Mouse (Mus musculus) gastrocnemius, adult 8-10 months (tissue): ENCODE measurements around the gene Cd52. TPM values are rescaled to one million over a fixed set of nuclear protein-coding genes. Genes with fewer than 3 reads are reported as not detected.
A peak's percentile ranks its signal among the peaks of the same experiment; 100 is the strongest.

ENCODE experiments used
- DNase-seq, 2 experiments: peaks; one replicate each; pipeline ENCODE4 v3.0.0; 2022; ENCODE audit warnings: low spot score in 2 of 2
- total RNA-seq, 4 experiments: library from RNA; stranded (reverse); gene quantifications; 2 replicates each; pipeline ENCODE4 v1.2.4; 2022

Gene Cd52
- total RNA-seq, 4 experiments from 2014 or later, result 0.85 TPM; not detected in 3

DNA sequence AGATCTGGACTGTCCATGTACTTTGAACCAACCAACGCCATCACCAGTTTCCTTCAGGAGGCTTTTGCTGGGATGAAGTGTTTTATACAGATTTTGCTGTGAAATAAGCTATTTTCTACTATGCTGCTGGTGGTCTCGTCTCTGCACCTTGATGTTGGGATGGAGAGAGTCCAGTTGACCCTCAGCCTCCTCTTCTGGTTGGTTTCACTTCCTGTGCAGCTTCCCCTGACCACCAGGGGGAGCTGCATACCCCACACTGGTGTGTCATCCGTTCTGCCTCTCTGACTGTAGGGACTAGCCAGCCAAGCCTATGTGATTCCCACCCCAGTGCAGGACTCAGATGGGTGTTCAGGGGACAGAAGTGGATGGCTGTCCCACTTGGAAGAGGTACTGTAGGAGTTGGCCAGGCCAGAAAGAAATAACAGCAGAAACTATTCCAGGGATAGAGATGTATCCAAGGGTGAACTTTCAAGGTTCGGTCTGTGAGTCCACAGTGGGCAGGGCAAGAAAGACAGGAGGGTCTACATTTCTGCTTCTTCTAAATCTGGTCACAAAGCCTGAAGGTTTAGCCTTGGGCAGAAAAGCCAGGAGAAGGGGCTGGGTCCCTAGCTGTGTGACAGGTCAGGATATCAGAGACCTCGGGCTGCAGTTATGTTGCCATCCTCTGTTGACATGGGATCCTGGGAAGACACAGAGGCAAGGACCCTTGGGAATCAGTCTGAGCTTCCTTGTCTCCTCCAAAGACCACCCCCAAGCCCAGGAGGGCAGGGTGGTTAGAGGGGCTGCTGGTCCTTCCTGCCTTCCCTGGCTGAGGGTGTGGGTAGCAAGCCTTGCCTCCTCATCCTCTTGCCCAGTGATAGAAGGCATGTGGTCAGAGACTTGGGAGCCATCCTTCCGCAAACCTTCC lies 2.2 kb downstream of the Cd52 start:
- peak in 1 of 2 experiments; percentile 28 for DNase-seq

- DNase-seq, result no peak
These were observed 3.7 kb downstream of the Cd52 start for GRCm38 (mm10) chr4:134091225-134091529.

DNA sequence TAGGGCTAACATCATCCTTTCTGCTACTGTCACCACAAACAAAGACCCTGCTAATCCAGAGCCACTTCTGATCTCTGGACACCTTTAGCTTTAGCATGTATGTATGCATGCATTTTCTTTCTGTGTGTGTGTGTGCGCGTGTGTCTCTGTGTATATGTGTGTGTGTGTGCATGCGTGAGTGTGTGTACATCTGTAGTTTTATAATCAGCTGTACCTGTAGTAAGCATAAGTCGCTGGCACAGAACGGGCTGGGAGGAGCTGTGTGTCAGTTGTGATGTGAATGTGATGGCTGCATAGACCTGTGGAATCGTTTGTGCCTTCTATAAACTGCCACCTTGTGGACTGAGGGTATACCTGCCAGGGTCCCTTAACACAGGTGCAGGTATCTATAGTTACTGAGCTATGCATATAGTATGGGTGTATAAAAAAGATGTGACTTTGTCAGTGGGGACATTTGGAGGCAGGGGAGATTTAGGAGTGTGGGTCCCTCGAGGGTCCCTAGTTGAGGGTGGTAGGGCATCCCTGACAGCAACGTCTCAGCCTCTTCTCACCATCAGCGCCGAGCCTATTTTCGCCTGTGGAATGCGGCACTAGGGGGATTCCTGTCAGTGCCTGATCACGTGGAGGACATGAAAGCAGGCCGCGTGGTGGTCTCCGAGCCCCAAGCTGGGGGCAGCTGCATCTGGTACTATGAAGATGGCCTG lies 4.2 kb downstream of the Cd52 start:
- DNase-seq, result no peak

- DNase-seq, result no peak
These were observed 5.9 kb downstream of the Cd52 start for GRCm38 (mm10) chr4:134089029-134089428.

DNA sequence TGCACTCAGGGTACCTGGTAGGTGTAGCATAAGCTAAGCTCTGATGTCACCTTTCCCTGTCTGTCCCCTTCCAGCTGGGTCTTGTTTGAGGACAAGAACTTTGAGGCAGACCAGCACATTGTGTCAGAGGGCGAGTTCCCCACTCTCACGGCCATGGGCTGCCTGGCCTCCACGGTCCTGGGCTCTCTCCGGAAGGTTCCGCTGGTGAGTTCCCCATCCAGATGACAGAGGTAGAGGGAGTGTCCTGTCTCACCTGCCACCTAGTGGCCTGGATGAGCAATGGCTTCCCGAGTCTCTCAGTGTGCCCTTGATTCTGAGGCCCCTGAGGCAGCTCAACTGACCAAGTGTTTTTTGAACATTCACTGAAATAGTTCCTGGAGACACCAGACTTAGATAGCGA lies 7.5 kb downstream of the Cd52 start:
- DNase-seq, result no peak

DNA sequence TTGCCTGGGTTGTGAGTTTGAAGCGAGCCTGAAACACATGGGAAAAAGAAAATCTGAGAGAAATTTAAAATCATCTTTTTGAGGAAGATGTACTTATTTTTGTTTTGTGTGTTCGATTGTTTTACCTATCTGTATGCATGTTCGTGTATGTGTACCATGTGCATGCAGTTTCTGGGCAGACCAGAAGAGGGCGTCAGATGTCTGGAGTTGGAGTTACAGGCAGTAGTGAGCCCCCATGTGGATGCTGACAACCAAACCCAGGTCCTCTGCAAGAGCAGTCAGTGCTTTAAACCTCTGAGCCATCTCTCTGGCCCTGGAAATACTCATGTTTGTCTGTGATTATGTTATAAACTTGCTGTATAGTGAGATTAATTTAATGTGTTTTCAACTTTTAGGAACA lies 9.9 kb downstream of the Cd52 start:
- no peak for DNase-seq

DNA sequence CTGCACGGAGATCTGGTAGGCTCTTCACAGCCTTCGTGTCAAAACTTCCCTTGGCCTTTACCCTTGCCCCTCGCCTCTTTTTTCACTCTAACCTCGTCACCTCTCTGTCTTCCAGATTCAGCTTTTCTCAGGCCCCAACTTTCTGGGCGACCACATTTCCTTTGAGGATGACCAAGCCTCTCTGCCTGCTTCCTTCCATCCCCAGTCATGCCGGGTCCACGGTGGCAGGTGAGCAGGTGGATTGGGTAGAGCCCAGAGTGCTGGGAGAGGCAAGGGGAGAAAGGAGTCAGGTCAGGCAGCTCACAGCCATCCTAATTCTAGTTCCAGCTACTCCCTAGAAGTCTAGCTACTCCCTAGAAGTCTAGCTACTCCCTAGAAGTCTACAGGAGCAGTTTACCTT lies 12.4 kb downstream of the Cd52 start:
- no peak for DNase-seq

- peak in 1 of 2 experiments; percentile 12 for DNase-seq
These were observed 13.0 kb downstream of the Cd52 start for GRCm38 (mm10) chr4:134081730-134082386.

DNA sequence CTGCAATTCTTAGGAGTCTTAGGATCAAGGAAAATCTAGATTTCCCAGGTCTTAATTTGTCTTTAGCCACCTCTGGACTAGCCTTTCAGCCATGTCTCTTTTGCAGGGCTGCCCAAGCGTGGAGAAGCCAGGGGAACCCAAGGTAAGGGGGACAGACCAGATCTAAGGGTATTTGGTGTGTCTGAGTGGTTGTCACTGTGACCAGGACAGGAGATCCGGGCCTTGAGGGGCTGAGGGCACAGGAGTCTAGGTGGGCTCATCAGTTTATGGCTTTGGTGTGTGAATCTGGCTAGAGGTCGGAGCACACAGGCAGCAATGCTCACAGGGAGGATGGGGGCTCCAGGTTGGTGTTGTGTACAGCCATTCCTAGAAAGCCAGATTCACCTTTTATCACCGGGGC lies 14.2 kb downstream of the Cd52 start:
- DNase-seq, result no peak

DNA sequence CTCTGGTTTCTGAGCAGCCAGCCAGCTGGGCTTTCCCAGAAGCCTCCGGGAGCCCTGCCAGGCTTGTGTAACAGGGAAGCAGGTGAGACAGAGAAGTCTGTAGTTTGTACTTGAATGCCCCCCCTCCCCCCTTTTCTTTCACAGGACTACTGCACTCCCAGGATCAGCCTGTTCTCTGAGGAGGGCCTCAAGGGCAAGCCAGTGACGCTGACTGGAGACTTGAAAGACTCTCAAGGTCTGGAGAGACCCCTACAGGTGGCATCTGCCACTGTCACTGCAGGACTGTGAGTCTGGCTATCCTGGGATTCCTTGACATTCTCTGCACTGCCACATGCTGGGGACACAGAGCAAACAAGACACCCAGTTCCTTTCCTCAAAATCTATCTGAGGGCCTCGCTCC lies 16.2 kb downstream of the Cd52 start:
- peak in 1 of 2 experiments; percentile 36 for DNase-seq

DNA sequence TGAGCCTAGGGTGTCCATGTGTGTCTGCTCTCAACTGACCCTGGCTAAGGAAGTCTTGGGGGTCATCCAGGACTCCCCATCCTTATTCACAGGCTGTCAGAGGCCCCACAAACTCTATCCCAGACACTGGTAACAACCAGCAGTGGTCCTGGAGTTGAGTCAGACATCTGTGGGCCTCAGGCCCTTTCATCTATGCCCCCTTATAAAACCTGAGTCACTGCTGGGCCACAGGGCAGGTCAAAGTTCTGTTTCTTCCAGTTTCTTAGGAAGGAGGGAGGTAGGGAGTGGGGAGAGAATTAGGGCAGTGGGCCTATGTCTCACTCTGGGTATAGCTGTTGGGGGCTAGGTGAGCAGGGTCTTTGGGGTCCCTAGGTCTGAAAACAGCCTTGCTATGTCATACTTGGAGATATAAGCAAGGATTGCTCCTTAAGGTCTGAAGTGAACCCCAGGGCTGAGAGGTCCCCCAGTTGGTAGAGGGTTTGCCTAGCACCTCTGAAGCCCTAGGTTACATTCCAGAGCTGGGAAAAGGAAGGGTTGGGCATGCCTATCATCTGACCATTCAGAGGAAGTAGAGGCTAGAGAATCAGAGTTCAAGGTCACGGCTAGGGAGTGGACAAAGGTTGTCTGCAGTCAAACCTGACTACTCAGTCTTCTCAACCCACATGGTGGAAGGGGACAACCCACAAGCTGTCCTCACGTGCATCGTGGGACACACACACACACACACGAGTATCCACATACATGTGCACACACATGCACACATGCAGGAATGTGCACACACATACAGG lies 25.9 kb downstream of the Cd52 start:
- no peak for DNase-seq

DNA sequence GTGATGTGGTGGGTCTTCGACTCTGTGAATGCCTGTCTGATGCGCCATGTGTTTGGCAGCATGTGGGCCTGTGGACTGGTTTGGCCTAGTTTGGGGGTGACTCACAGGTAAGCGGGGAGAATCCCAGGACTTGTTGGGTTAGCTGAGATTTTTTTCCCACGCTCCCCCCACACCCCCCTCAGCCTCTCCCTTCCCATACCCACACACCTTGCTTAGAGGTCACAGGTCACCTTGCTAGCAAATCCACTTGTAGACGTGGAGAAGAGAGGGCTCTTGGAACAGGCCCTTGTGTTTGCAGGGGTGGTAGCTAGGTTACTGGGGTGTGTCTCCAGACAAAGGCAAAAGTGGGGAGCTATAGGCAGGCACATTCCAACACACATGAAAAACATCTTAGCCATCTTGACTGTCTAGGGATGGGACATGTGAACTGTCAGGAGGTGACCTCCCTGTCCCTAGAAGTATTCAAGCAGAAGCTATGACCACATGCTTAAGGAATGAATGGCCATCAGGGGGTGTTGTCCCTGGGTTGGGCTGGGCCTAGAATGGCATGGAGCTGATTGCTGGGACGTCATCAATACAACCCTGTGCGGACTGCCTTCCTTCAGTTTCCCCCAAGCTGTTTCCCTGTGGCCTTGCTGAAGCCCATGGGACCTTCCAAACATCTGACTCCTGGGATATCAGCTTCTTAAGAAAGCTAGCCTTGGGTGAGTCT lies 26.9 kb downstream of the Cd52 start:
- no peak for DNase-seq

DNA sequence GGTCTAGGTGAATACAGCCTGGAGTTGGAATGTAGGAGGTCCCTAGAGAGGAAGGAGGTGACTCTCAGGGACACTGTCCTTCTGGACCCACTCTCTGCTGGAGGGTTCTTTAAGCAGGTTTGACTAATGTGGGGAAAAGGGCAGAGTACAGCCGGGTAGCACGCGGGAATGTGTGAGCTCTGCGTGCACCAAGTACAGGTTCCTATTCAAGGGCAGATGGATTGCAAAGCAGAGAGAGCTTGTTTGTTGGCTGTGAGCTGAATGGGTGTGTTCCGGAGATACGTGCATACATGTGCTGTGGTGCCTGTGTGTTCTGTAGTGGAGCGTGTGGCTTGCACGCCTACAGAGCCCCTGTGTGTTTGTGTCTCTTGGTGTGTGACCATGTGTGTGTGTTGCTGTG lies 27.5 kb downstream of the Cd52 start:
- no peak for DNase-seq

DNA sequence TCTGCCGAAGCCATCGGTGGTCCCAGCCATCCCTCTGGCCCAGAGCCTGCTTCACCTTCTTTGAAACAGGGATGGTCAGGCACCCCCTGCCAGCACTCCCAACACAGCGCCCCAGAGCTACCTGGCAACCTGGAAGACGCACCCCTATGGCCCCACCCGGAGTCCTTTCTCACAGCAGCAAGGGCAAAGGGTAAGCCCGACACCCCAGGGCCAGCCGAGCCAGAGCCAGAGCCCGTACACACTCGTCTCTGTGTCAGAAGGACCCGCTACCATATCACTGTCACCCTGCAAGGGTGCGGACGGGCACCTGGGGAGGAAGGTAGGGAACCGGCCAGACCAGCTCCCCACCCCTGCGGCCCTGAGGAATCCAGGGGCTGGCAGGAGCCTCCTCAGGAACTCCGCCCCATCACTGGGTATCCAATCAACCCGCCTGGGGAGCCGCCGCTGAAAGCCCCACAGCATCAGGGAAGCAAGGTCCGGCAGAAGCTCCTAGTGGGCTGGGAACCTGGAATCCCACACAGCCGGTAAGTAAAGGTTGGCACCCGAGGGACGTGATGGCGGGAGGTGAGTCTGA lies 29.4 kb downstream of the Cd52 start:
- DNase-seq, result no peak

GRCm38 (mm10) chr4:134062561-134062960 lies 32.3 kb downstream of the Cd52 start:
- DNase-seq, result no peak

DNA sequence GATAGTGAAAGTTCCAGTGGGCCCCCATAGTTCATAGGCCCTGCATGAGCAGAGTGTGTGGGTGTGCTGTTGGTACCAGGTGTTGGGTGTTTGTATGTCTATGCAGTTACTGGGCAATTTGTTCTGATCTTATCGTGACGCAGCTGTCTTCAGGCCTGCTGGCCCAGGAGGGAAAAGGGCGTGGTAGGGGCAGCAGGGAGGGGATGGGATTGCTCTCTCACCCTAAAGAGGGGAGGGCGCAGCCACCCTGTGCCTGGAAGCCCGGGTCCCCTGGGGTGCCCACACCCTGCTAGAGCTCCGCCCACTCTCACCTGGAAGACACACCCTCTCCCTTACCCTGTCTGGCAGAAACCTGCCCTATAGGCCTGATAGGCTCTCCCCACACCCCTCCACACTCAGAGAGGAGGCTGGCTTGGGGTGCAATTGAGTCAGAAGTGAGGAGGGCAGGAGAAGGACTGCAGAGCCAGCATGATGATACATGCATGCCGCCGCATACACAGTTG lies 32.9 kb downstream of the Cd52 start:
- DNase-seq, result no peak

DNA sequence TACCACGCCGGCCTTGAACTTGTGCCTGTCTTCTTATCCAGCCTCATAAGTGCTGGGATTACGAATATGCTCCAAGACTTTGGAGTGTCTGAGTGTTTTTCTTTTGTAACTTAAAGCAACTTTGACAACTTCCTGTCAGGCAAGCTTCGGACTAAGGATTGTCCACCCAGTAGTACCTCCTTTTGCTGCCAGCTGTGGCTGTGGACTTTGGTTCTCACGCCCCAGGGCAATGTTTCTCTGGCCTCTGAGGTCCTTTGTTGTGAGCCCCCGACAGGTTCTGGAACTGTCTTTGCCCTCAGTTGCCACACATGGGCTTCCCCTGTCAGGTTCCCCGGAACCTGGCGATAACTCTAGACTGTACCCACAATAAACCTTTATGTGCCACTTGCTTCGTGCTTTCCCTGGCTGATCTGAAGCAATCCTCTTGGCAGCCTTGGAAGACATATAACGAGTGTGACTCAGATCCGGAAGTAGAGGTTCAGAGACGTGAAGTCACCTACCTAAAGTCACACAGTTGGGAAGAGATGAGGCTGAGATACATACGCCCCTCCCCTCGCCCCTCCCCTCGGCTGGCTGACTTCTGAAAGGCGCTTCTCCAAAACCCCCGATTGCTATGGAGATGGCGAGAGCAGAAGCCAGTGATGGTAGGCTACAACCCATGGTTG lies 33.6 kb downstream of the Cd52 start:
- DNase-seq, result no peak

DNA sequence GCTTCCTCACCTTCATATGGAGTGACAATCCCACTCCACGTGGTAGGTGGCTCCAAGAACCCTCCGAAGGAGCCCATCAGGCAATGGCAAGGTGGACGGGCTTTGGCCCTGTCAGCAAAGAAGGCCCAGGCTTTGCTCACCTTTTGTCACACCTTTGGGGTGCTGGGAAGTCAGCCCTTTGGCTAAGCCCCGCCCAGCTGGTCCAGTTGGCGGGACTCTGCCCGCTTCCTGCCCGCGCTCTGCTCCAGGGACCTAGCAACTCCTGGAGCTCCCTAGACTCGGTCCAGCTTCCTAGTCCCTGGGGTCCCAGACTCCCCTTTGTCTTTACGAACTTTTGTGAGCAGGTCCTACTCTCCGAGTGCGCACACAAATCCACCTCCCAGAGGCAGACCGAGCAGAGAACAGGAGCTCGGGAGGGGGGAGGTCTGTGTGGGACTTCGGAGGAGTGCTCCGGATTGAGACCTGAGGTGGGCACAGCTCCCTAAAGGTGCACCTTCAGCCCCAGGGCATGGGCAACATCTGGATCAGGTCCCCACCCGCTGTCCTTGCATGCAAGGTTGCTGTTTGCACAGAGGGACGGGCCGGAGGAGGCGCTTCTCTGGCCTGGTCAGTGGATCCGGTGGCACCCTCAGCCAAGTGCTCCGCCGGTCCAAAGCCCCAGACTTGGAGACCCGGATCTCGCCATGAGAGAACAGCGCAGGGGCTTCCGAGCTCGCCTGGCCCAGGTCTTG lies 34.6 kb downstream of the Cd52 start, which contains the start of gene Crybg2:
TSS of gene Crybg2 (plus strand) at position 681 of the 731 bp plus-strand sequence.
- no peak for DNase-seq

GRCm38 (mm10) chr4:134058908-134059307 lies 36.0 kb downstream of the Cd52 start:
- no peak for DNase-seq
